Mouse (Mus musculus): ENCODE results near the gene Bclaf3.
"Not testable (repeated sequence)": the region's sequence is repeated elsewhere in the genome, so short reads cannot be mapped to it uniquely, and the experiment has no call there.

Bclaf3 gene

DNA sequence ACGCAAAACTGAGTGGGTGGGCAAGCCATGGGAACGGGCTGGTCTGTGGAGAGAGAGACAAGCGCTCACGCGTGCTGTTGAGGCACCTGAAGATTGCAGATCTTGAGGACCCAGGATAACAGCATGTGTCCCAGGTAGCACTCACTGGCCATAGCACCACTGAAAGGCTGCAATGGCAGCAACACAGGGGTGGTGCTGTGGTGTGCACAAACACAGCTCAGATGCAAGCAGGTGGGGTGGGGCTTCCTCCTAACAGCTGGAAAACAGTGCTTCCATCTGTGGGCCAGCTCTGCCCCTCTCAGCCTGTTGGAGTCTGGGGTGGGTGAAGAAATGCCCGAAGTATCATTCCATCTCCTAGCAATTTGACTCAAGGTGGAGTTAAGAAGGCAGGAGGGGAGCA is at the start of gene Bclaf3:
Gene Bclaf3, plus strand, starts transcription at position 301 of the 400 bp plus-strand sequence.
- DNase-seq, result no peak

DNA sequence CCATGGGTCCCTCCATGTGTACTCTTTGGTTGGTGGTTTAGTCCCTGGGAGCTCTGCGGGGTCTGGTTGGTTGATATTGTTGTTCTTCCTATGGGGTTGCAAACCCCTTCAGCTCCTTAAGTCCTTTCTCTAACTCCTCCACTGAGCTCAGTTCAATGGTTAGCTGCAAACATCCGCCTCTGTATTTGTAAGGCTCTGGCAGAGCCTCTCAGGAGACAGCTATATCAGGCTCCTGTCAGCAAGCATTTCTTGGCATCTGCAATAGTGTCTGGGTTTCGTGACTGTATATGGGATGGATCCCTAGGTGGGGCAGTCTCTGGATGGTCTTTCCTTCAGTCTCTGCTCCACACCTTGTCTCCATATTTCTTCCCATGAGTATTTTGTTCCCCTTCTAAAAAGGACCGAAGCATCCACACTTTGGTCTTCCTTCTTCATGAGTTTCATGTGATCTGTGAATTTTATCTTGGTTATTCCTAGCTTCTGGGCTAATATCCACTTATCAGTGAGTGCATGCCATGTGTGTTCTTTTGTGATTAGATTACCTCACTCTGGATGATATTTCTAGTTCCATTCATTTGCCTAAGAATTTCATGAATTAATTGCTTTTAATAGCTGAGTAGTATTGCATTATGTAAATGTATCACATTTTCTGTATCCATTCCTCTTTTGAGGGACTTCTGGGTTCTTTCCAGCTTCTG is 48.1 kb upstream of the Bclaf3 start:
- not testable (repeated sequence) for DNase-seq

DNA sequence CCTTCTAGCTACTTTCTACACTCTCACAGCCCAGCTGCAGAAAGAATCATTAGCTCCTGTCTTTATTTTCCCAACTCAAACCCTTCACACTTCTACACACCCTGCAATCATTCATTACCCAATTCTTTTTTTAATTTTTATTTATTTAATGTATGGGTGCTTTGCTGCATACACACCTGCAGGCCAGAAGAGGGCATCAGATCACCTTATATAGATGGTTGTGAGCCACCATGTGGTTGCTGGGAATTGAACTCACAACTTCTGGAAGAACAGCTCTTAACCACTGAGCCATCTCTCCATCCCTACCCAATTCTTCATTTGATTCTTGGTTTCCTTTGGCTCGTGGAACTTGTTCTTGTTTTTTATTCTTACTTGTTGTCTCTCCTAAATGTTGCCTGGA is 42.2 kb upstream of the Bclaf3 start:
- DNase-seq, result no peak

- DNase-seq, result no peak
These were observed 23.3 kb upstream of the Bclaf3 start for GRCm38 (mm10) chrX:159503181-159503580.

DNA sequence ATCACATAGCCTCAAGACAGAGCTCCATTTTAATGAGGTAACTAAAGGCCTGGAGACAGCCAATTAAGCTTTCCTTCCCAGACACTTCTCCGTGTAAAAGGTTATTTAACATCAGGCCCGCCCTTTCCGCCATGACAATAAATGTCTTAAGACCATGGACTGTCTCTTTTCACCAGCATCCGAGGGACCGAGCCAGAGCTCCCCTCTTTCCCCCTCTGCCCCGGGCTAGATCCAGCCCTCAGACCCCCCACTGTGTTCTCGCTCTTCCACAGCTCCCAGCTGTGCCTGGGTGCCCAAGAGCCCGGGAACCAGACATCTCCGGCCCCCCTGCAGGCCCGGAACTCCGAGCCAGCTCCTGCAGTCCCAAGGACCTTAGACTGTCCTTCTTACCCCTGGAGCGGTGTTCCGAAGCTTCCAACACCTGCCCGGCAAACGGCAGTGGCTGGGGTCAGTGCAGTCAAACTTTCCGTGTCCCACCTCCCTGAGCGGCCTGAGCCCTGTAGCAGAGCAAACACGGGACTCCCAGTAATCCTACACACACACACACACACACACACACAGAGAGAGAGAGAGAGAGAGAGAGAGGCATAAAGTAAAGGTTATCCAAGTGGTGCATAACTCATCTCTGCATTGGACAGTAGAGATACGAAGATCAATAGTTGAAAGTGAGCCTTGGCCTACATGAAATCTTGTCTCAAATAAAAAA is 18.0 kb upstream of the Bclaf3 start:
- no peak for DNase-seq

DNA sequence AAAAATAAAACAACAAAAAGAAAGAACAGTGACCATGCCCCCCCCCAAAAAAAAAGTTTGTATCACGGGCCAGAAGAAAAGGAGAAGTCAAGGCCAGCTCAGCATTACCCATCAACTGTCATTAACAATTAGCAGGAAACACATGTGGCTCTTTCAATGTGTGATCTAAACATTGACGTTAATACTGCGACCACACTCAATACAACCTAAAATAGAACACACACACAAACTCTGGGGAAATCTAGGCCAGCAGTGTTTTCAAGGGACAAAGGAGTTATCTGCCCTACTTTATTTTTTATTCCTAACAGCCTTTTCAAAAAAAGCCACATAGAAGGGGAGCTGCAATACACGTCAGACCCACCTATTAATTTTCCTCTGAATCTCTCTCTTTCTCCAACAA is 17.4 kb upstream of the Bclaf3 start:
- no peak for DNase-seq

GRCm38 (mm10) chrX:159509847-159510715 is 16.4 kb upstream of the Bclaf3 start:
- no peak for DNase-seq

DNA sequence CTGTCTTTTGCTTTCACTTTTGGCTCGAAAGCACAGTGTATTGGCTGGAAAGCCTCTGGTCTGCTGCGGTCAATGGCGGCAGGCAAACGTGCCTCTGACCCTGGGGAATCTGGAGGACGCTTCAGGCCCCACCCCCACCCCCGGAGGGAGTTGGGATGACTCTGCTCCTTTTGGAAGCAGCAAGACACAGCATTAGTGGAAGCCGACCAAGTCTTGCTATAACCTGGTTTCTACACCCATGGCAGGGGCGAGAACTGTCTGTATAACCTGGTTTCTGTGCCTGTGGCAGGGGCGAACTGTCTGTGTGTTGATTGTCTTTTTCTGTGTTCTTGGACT is 15.8 kb upstream of the Bclaf3 start:
- DNase-seq, result peak; percentile 10

- no peak for DNase-seq
These were observed 10.9 kb upstream of the Bclaf3 start for GRCm38 (mm10) chrX:159515599-159515998.

DNA sequence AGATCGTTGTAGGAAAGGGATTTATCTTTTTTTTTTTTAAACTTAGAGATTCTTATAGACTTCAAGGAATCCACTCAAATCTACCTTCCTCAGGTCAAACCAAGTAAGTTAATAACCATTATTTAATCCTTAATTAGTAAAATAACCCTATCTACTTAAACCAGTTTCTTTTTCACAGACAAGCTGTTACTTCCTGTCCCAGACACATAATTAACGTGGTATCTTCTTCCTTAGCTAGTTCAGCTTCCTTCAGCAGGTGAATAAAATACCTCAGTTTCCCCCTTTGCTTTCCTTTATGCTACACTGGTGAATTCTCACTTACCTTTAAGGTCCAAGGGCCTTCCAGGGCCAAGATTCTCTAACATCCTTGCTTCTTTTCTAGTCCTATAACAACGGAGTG is 4.7 kb upstream of the Bclaf3 start:
- no peak for DNase-seq

DNA sequence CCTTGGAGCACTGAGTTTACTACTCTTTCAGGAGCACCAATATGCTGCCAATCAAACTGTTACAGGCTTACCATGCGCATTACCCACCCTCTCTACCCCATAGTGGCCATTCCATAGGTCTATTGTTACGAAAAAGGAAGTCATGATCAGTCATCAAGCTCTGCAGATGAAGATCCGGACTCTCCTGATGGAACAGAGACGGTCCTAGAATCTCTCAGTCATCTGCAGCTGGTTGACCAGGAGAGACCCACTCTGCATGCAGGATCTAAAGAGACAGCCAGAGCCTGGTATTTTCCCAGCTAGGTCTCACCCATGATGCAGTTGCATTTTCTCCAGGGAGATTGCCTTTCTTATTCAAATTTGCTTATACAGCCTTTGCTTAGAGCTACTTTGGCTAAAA is 3.8 kb upstream of the Bclaf3 start:
- DNase-seq, result no peak

DNA sequence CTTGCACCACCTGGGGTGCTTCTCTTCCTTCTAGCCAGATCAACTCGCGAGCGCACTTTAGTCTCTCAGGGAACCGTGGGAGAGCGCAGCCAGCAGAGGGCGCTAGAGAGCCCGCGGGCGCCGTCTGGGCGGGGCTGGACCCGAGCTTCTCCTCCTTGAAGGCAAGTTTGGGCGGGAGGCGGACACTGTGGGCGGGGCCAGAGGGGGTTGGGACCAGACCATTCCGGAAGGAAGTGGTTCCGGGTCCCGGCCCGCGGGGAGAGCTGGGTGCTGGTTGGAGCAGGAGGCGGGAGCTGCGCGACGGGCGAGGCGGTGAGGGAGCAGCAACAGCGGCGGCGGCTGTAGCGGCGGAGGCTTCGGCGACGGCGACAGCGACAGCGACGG is 5.9 kb downstream of the Bclaf3 start:
- peak; percentile 97 for DNase-seq

DNA sequence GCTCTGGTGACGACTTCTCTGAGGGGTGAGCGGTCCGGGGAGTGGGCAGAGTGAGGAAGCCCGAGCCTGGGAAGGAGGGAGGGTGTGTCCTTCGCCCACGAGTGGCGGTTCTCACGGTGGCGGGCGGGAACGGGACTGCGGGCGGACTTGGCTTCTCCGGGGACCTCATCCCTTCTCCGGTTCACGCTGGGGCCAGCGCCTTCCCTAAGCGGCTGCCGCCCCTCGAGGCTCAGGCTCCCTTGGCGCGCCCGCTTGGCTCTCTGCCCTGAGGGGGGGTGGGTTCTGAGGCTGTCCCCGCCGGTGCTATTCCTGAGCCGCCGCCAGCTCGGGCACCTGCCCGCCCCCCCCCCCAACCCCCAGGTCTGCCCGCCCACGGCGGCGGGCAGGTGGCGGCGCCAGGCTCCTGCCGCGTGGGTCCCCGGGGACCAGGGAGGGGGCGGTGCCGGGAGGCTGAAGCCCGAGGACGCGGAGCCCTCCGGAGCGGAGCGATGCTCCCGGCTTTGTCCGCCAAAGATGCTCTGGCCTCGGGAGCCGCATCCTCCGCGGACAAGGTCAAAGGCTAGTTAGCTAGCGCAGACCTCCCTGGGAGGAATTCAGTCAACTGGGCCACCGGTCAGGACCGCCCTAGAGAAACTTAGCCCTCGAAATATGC is 6.4 kb downstream of the Bclaf3 start:
- DNase-seq, result no peak

- DNase-seq, result no peak
These were observed 15.4 kb downstream of the Bclaf3 start for GRCm38 (mm10) chrX:159541936-159542335.

GRCm38 (mm10) chrX:159547093-159547492 is 20.6 kb downstream of the Bclaf3 start:
- no peak for DNase-seq

- DNase-seq, result not testable (repeated sequence)
These were observed 58.2 kb downstream of the Bclaf3 start for GRCm38 (mm10) chrX:159584738-159585137.

- DNase-seq, result no peak
These were observed 65.1 kb downstream of the Bclaf3 start for GRCm38 (mm10) chrX:159591633-159592032.

- DNase-seq, result no peak
These were observed 71.0 kb downstream of the Bclaf3 start for GRCm38 (mm10) chrX:159597502-159597901.

GRCm38 (mm10) chrX:159604832-159605231 is 78.3 kb downstream of the Bclaf3 start:
- DNase-seq, result no peak

GRCm38 (mm10) chrX:159606936-159607335 is 80.4 kb downstream of the Bclaf3 start:
- peak; percentile 21 for DNase-seq

DNA sequence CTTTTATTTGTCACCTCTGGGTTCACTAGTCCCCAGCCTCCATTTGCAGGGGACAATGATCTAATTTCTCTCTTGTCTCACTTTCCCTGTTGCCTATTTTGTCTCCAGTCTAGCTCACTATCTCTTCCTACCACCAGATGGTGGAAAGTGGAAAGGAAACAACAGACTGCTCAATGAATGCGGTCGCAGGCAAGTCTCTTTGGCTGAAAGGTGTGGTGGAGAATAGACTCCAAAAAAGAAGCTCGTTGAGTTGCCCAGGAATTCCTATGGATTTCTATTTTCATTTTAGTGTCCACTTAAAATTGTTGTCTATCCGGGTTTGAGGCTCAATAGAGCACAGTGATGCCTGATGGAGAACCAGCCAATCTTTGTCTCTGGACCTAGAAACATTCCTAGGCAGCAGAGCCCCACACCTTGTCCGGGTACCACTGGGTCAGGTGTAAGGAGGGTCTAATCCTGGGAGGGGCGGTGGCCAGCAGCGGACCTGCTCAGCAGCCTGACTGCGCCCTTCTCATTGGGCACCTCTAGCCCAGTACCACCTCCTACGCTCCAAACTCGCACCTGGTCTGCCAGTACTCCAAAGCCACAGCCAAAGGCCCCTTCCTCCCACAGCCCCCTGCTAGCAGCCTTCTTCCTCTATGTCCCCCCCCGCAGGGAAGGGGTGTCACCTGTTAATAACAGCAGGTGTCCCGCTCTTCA is 99.9 kb downstream of the Bclaf3 start:
- peak; percentile 21 for DNase-seq

DNA sequence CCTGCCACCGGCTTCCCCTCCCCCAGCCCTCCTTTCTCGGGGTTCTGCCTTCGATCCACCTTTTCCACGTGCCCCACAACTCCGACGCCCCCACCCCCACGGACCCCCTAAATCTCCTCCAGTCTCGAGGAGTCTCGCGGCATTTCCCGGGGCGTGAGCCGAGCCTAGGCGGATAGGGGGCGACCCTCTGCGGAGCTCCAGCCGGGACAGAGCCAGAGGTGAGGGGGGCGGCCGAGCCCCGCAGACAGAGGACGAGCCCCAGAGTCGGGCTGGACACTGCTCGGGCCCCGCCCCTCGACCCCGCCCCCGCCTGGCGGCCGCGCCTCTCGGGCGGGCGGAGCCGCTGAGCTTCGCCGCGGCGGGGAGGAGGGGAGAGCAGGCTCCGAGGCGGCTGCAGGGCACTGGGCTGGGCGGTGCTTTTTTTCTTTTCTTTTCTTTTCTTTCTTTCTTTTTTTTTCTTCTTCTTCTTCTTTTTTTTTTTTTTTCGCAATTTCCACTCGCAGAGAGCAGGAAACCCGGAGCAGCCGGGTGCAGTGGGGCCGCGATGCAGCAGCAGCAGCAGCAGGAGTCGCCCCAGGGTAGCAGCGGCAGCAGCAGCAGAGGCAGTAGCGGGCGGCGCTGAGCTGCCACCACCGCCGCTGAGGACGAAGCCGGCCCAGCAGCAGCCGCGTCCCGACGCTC is 100.6 kb downstream of the Bclaf3 start, which contains the start of gene Sh3kbp1:
Gene Sh3kbp1, plus strand, starts transcription at position 366 of the 681 bp plus-strand sequence.
- DNase-seq, result peak; percentile 78
